Mouse (Mus musculus): Measurements from ENCODE around the gene Lax1.

DNA sequence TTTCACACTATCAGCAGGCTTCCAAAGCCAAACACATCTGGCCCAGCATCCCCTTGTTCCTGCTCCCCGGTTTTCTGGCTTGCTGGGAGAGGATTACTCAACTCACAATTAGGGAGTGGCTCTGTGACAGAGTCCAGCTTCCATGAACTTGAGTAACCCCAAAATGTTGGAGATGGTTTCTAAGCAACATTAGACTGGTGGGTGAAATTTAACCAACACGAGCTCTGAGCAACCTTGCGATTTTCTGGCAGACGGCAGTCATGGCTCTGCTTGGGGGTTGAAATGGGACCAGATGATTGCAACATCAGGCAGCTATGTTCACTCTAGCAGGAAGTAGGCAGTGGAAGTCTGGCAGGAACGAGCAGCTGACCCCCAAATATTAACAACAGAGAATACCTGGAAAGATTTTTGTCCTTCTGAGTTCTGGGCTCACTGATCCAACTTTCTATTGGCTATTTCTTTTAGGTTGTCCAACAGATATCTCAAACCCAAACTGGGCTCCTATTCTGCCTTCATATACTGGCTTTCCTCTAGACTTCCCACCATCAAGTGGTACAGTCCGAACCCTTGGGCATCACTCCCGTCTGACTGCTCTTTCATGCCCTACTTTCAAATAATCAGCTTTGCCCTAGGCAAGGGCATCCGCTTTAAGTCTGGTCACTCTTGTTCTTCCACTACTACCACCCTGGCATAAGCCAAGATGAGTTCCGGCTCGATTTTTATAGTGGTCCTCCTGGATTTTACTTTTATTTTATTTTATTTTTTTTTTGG, 4.0 kb downstream of the Lax1 start:
- no peak for TF ChIP-seq MAFK (IDR thresholded peaks at IDR 0.05; ENCODE audit: insufficient read depth, low read depth, low read length)
- no peak for TF ChIP-seq CHD2 (IDR thresholded peaks at IDR 0.05; ENCODE audit: low read depth, low read length)
- no peak for TF ChIP-seq ZC3H11A (IDR thresholded peaks at IDR 0.05; ENCODE audit: borderline replicate concordance, low read depth, low read length)
- TF ChIP-seq ZNF384 (IDR thresholded peaks at IDR 0.05; ENCODE audit: low read depth, low read length), result no peak
- TF ChIP-seq HCFC1 (IDR thresholded peaks at IDR 0.05; ENCODE audit: borderline replicate concordance, insufficient read depth, low read length), result no peak

All from ES-E14 (cell line).